Mouse (Mus musculus): ENCODE data around the gene Slc22a22. TPM values are rescaled to one million over a fixed set of nuclear protein-coding genes. Genes with fewer than 3 reads are reported as not detected.

Slc22a22 gene
- not detected in 2 replicates for polyA plus RNA-seq (2011; ENCODE audit: insufficient read depth, insufficient read length, low replicate concordance, missing spikeins)

DNA sequence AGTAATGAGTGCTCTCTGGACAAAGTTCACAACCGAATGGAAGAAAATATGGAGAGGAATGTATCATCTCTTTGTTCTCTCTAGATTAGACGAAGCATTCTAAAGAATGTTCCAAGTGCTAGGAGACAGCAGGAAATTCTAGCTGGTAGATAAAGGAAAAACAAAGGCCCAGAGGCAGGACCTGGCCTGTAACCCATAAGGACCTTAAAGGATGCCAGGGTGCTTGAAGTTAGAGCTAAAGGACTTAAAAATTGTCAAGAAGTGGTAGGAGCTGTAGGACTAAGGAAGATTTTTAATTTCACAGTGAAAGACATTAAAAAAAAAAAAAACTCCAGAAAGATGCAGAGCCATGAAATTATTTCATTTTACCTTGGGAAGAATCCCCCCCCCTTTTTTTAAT, at the start of gene Slc22a22:
Gene Slc22a22, minus strand, starts transcription at position 101 of the 400 bp plus-strand sequence.
- Histone ChIP-seq H3K27ac (ENCODE audit: control insufficient read depth, insufficient read depth, low read depth, low read length, poor library complexity) (no peak within 1 kb of the TSS), H3K4me3 (replicated peaks; ENCODE audit: control insufficient read depth, low read depth, low read length) (no peak within 1 kb of the TSS), H3K4me1 (ENCODE audit: control insufficient read depth, insufficient read depth, low read length) (no peaks in the 10 kb centered on the region)
- TF ChIP-seq POLR2A (IDR thresholded peaks at IDR 0.05; ENCODE audit: borderline replicate concordance, control insufficient read depth, low read depth, low read length) (no peak), CTCF (IDR thresholded peaks at IDR 0.05; ENCODE audit: control insufficient read depth, insufficient read depth, low read length) (no peak)
- 69% methylated on average over 2 of the region's 2 CpGs for WGBS

- H3K27ac ChIP-seq (ENCODE audit: control insufficient read depth, insufficient read depth, low read depth, low read length, poor library complexity): no peak overlapping the region
- H3K4me1 ChIP-seq (ENCODE audit: control insufficient read depth, insufficient read depth, low read length): no peaks in the 10 kb centered on the region
- 80% methylated on average over 10 of the region's 10 CpGs for WGBS
- no peak for TF ChIP-seq CTCF (IDR thresholded peaks at IDR 0.05; ENCODE audit: control insufficient read depth, insufficient read depth, low read length)
- no peak for TF ChIP-seq POLR2A (IDR thresholded peaks at IDR 0.05; ENCODE audit: borderline replicate concordance, control insufficient read depth, low read depth, low read length)
- no peak overlapping the region for H3K4me3 ChIP-seq (replicated peaks; ENCODE audit: control insufficient read depth, low read depth, low read length)
Observed at GRCm38 (mm10) chr15:57523510-57524298, 46.3 kb upstream of the Slc22a22 start.

GRCm38 (mm10) chr15:57522160-57522559, 44.7 kb upstream of the Slc22a22 start:
- TF ChIP-seq CTCF (IDR thresholded peaks at IDR 0.05; ENCODE audit: control insufficient read depth, insufficient read depth, low read length): no peak
- no peak for TF ChIP-seq POLR2A (IDR thresholded peaks at IDR 0.05; ENCODE audit: borderline replicate concordance, control insufficient read depth, low read depth, low read length)
- H3K27ac ChIP-seq (ENCODE audit: control insufficient read depth, insufficient read depth, low read depth, low read length, poor library complexity): no peak overlapping the region
- WGBS: 49% methylated on average over 1 of the region's 1 CpGs
- H3K4me3 ChIP-seq (replicated peaks; ENCODE audit: control insufficient read depth, low read depth, low read length): no peak overlapping the region
- H3K4me1 ChIP-seq (ENCODE audit: control insufficient read depth, insufficient read depth, low read length): no peaks in the 10 kb centered on the region

- Histone ChIP-seq H3K4me3 (replicated peaks; ENCODE audit: control insufficient read depth, low read depth, low read length) (no peak overlapping the region), H3K4me1 (ENCODE audit: control insufficient read depth, insufficient read depth, low read length) (no peaks in the 10 kb centered on the region; the same call in 1 of the 2 replicates), H3K27ac (ENCODE audit: control insufficient read depth, insufficient read depth, low read depth, low read length, poor library complexity) (no peak overlapping the region)
- TF ChIP-seq POLR2A (IDR thresholded peaks at IDR 0.05; ENCODE audit: borderline replicate concordance, control insufficient read depth, low read depth, low read length) (no peak), CTCF (IDR thresholded peaks at IDR 0.05; ENCODE audit: control insufficient read depth, insufficient read depth, low read length) (no peak)
- 64% methylated on average over 21 of the region's 21 CpGs for WGBS
Observed at GRCm38 (mm10) chr15:57509185-57510172, 32.1 kb upstream of the Slc22a22 start.

DNA sequence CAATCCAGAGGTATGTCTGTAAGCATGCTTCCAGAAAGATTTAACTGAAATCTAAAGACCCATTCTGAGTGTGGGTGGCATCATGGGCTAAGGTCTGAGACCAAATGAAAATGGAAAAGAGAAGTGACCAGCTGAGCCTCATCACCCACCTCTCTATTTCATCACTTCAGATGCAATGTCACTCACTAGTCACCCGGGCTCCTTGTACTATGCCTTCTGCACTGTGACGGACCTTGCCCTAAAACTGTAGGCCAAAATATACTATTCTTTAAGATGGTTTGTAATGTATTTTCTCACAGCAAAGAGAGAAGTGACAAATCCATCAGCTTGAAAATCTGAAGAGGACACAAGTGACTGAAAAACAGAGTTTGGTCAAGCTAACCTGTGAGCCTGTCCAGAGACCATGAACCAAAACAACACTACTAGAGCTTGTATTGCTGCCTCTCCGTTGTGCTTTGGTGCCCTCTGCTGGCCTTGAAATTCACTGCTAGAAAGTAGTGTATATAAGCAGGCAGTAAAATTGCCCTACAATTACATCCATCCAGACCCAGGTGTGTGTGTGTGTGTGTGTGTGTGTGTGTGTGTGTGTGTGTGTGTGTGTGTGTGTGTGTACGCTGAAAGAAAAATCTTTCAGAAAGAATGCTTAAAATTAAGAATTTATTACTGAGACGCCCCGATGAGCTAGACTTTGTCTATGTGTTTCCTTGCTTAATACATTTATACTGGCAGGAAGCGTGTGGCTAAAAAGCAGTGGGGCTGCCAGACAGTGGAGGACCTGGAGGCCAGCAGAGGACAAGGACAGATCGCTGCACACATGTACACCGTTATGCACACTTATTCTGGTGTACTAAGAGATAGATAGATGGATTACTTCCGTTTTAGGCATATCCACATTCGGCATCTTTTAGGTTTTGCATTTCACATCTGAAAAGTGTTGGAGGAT, 31.1 kb upstream of the Slc22a22 start:
- Histone ChIP-seq H3K4me3 (replicated peaks; ENCODE audit: control insufficient read depth, low read depth, low read length) (no peak overlapping the region), H3K4me1 (ENCODE audit: control insufficient read depth, insufficient read depth, low read length) (no peaks in the 10 kb centered on the region; the same call in 1 of the 2 replicates), H3K27ac (ENCODE audit: control insufficient read depth, insufficient read depth, low read depth, low read length, poor library complexity) (no peak overlapping the region)
- 65% methylated on average over 11 of the region's 11 CpGs for WGBS
- TF ChIP-seq CTCF (IDR thresholded peaks at IDR 0.05; ENCODE audit: control insufficient read depth, insufficient read depth, low read length) (peak; percentile 62), POLR2A (IDR thresholded peaks at IDR 0.05; ENCODE audit: borderline replicate concordance, control insufficient read depth, low read depth, low read length) (no peak)

- no peak overlapping the region for H3K4me3 ChIP-seq (replicated peaks; ENCODE audit: control insufficient read depth, low read depth, low read length)
- WGBS: 64% methylated on average over 9 of the region's 9 CpGs
- H3K4me1 ChIP-seq (ENCODE audit: control insufficient read depth, insufficient read depth, low read length): no peaks in the 10 kb centered on the region; the same call in 1 of the 2 replicates
- TF ChIP-seq CTCF (IDR thresholded peaks at IDR 0.05; ENCODE audit: control insufficient read depth, insufficient read depth, low read length) (no peak), POLR2A (IDR thresholded peaks at IDR 0.05; ENCODE audit: borderline replicate concordance, control insufficient read depth, low read depth, low read length) (no peak)
- H3K27ac ChIP-seq (ENCODE audit: control insufficient read depth, insufficient read depth, low read depth, low read length, poor library complexity): no peak overlapping the region
Observed at GRCm38 (mm10) chr15:57504126-57504705, 26.8 kb upstream of the Slc22a22 start.

GRCm38 (mm10) chr15:57503656-57504055, 26.2 kb upstream of the Slc22a22 start:
- TF ChIP-seq POLR2A (IDR thresholded peaks at IDR 0.05; ENCODE audit: borderline replicate concordance, control insufficient read depth, low read depth, low read length) (no peak), CTCF (IDR thresholded peaks at IDR 0.05; ENCODE audit: control insufficient read depth, insufficient read depth, low read length) (no peak)
- 81% methylated on average over 3 of the region's 3 CpGs for WGBS
- Histone ChIP-seq H3K4me3 (replicated peaks; ENCODE audit: control insufficient read depth, low read depth, low read length) (no peak overlapping the region), H3K4me1 (ENCODE audit: control insufficient read depth, insufficient read depth, low read length) (no peaks in the 10 kb centered on the region), H3K27ac (ENCODE audit: control insufficient read depth, insufficient read depth, low read depth, low read length, poor library complexity) (no peak overlapping the region)

Measured in bone marrow, adult 2 months (tissue).